Mouse (Mus musculus) embryonic facial prominence, embryonic 14.5 days (tissue): Measurements from ENCODE around the gene Gucd1. TPM values are rescaled to one million over a fixed set of nuclear protein-coding genes. Genes with fewer than 3 reads are reported as not detected.
A peak's percentile ranks its signal among the peaks of the same experiment; 100 is the strongest.
"Not testable (repeated sequence)": the region's sequence is repeated elsewhere in the genome, so short reads cannot be mapped to it uniquely, and the experiment has no call there.

ENCODE experiments used
- ATAC-seq: fragments of 200-750 bp; cut with Nextera tagmentation; 2 replicates; pipeline ENCODE4 v1.8.0; 2017; ENCODE audit warnings: low read depth, moderate number of reproducible peaks, moderate TSS enrichment
- DNase-seq: peaks from one replicate; pipeline ENCODE4 v3.0.0-alpha.2; 2015; ENCODE audit warnings: low spot score
- H3K27ac ChIP-seq: fragments of 300-500 bp; sonication (generic); replicated peaks from 2 replicates; pipeline ENCODE4 v1.5.1; 2014; ENCODE audit warnings: low read depth, mild to moderate bottlenecking, low read length, moderate library complexity
- H3K27me3 ChIP-seq: fragments of 300-500 bp; sonication (generic); replicated peaks from 2 replicates; pipeline ENCODE4 v1.6.1; 2014; ENCODE audit warnings: low read length; ENCODE audit not compliant: control insufficient read depth, insufficient read depth
- H3K36me3 ChIP-seq: fragments of 300-500 bp; sonication (generic); 2 replicates; pipeline ENCODE4 v1.6.1; 2014; ENCODE audit warnings: low read length, mixed read lengths; ENCODE audit not compliant: control insufficient read depth, insufficient read depth
- H3K4me1 ChIP-seq: fragments of 300-500 bp; sonication (generic); 2 replicates; pipeline ENCODE4 v1.6.1; 2014; ENCODE audit warnings: antibody characterized with exemption, low read length; ENCODE audit not compliant: control insufficient read depth, insufficient read depth
- H3K4me2 ChIP-seq: fragments of 300-500 bp; sonication (generic); 2 replicates; pipeline ENCODE4 v1.6.1; 2014; ENCODE audit warnings: low read depth, mild to moderate bottlenecking, low read length, moderate library complexity, mixed read lengths
- H3K4me3 ChIP-seq: fragments of 300-500 bp; sonication (generic); 2 replicates; pipeline ENCODE4 v1.5.1; 2014; ENCODE audit warnings: low read depth, mild to moderate bottlenecking, low read length
- H3K9ac ChIP-seq: fragments of 300-500 bp; sonication (generic); 2 replicates; pipeline ENCODE4 v1.6.1; 2014; ENCODE audit warnings: low read depth, mild to moderate bottlenecking, low read length, moderate library complexity, mixed read lengths
- H3K9me3 ChIP-seq: fragments of 300-500 bp; sonication (generic); 2 replicates; pipeline ENCODE4 v1.6.1; 2016; ENCODE audit warnings: low read length; ENCODE audit not compliant: control insufficient read depth
- WGBS: fragments of 180-500 bp; shearing (Covaris S2); extraction: QIAGEN DNeasy Blood & Tissue Kit; methylation state at CpG from one replicate; pipeline ENCODE4 v1.1.7; 2014; 5-methylcytosine and 5-hydroxymethylcytosine counted together
- polyA plus RNA-seq: library from polyadenylated mRNA; unstranded; fragments of >200 nt; fragmentation: Nextera tagmentation; extraction: Ambion mirVana; gene quantifications from 2 replicates; pipeline ENCODE4 v1.2.1, GENCODE M21; 2014

Gene Gucd1
- polyA plus RNA-seq, 1 experiment from 2014 or later, result 32.9 TPM

- Histone ChIP-seq H3K36me3 (peaks cover 66% of the 10 kb centered on the region), H3K9ac (no peak overlapping the region), H3K4me2 (no peak overlapping the region), H3K9me3 (no peaks in the 10 kb centered on the region), H3K27me3 (no peaks in the 10 kb centered on the region), H3K4me3 (no peak overlapping the region), H3K27ac (no peak overlapping the region), H3K4me1 (no peaks in the 10 kb centered on the region)
- ATAC-seq (no peak), DNase-seq (no peak)
- WGBS, result 84% methylated on average over 2 of the region's 2 CpGs
These were observed 12.6 kb upstream of the Gucd1 start for GRCm38 (mm10) chr10:75530322-75530721.

- H3K4me2 ChIP-seq, H3K9me3 ChIP-seq, H3K4me3 ChIP-seq, H3K27me3 ChIP-seq, H3K9ac ChIP-seq, DNase-seq, H3K27ac ChIP-seq, ATAC-seq, H3K4me1 ChIP-seq: not testable (repeated sequence)
- peaks cover 65% of the 10 kb centered on the region for H3K36me3 ChIP-seq
- 95% methylated on average over 9 of the region's 9 CpGs for WGBS
These were observed 7.7 kb upstream of the Gucd1 start for GRCm38 (mm10) chr10:75525450-75525849.

- H3K4me1 ChIP-seq, result peaks cover 9% of the 10 kb centered on the region; the same call in 1 of the 2 replicates
- no peak overlapping the region for H3K27ac ChIP-seq
- DNase-seq (no peak), ATAC-seq (no peak)
- H3K4me3 ChIP-seq, result no peak overlapping the region
- WGBS, result 87% methylated on average over 4 of the region's 4 CpGs
- no peak overlapping the region for H3K4me2 ChIP-seq
- peaks cover 60% of the 10 kb centered on the region for H3K36me3 ChIP-seq
- no peaks in the 10 kb centered on the region for H3K27me3 ChIP-seq
- no peaks in the 10 kb centered on the region for H3K9me3 ChIP-seq
- no peak overlapping the region for H3K9ac ChIP-seq
These were observed 3.9 kb upstream of the Gucd1 start for GRCm38 (mm10) chr10:75521643-75522042.

DNA sequence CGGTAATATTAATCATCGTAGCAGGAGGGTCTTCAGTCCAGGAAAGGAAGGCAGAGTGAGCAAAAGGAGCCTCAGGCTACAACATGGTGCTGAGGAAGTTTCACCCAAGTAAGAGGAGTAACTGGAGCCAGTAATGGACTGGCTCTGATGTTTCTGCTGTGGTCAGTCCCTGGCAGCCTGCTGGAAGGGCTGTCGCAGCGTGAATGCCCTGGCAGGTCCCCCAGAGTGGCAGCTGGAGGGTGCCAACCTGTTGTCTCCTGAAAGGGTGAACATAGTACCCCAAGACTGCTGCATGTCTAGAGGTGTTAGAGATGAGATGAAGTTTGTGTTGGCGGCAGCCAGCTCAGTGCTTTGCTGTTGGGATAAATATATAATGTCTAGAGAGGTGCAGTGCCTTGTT lies 2.8 kb upstream of the Gucd1 start:
- no peak for DNase-seq

GRCm38 (mm10) chr10:75517073-75517757 lies 557 bp downstream of the Gucd1 start, which contains the start of gene Snrpd3:
Snrpd3 (plus strand) TSS chr10:75517551.
- peak within 1 kb of the TSS; percentile 63 for H3K4me3 ChIP-seq
- H3K36me3 ChIP-seq, result peaks cover 27% of the 10 kb centered on the region; the same call in 1 of the 2 replicates
- no peaks in the 10 kb centered on the region for H3K9me3 ChIP-seq
- peak within 1 kb of the TSS; percentile 91 for H3K9ac ChIP-seq
- peak; percentile 97 for ATAC-seq
- peaks cover 19% of the 10 kb centered on the region for H3K4me1 ChIP-seq
- DNase-seq, result peak; percentile 99
- peak within 1 kb of the TSS; percentile 87 for H3K4me2 ChIP-seq
- H3K27ac ChIP-seq, result peak within 1 kb of the TSS; percentile 99
- WGBS, result 2% methylated on average over 12 of the region's 52 CpGs
- H3K27me3 ChIP-seq, result no peaks in the 10 kb centered on the region

More for the DNA sequence above, 2.8 kb upstream of the Gucd1 start:
- Histone ChIP-seq H3K27ac (no peak overlapping the region), H3K36me3 (peaks cover 53% of the 10 kb centered on the region), H3K9me3 (no peaks in the 10 kb centered on the region), H3K4me2 (no peak overlapping the region), H3K4me1 (peaks cover 19% of the 10 kb centered on the region), H3K4me3 (no peak overlapping the region), H3K27me3 (no peaks in the 10 kb centered on the region), H3K9ac (no peak overlapping the region)
- WGBS, result 95% methylated on average over 5 of the region's 5 CpGs
- no peak for ATAC-seq

DNA sequence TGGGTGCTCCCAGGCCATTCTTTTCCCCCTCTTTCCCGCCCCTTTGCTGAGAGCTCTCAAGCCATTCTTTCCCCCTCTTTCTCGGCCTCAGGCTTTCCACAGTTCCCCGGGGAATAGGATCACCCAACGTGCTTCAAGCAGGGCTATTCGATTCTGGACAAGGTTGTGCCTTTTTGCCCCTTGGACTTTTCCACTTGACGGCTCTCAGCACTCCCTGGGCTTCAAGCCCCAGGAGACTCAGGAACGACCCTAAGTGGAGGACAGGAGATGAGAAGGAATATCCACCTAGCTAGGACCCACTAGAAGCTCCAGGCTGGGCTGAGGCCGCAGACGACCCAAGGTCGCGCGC lies 1.1 kb downstream of the Gucd1 start:
- Histone ChIP-seq H3K9me3 (no peaks in the 10 kb centered on the region), H3K9ac (peak overlapping the region; percentile 91), H3K4me2 (peak overlapping the region; percentile 87), H3K27me3 (no peaks in the 10 kb centered on the region), H3K36me3 (peaks cover 32% of the 10 kb centered on the region; the same call in 1 of the 2 replicates), H3K4me3 (peak overlapping the region; percentile 63), H3K27ac (peak overlapping the region; percentile 99), H3K4me1 (peaks cover 19% of the 10 kb centered on the region)
- DNase-seq, result peak; percentile 14
- ATAC-seq, result no peak
- 1% methylated on average over 12 of the region's 12 CpGs for WGBS

DNA sequence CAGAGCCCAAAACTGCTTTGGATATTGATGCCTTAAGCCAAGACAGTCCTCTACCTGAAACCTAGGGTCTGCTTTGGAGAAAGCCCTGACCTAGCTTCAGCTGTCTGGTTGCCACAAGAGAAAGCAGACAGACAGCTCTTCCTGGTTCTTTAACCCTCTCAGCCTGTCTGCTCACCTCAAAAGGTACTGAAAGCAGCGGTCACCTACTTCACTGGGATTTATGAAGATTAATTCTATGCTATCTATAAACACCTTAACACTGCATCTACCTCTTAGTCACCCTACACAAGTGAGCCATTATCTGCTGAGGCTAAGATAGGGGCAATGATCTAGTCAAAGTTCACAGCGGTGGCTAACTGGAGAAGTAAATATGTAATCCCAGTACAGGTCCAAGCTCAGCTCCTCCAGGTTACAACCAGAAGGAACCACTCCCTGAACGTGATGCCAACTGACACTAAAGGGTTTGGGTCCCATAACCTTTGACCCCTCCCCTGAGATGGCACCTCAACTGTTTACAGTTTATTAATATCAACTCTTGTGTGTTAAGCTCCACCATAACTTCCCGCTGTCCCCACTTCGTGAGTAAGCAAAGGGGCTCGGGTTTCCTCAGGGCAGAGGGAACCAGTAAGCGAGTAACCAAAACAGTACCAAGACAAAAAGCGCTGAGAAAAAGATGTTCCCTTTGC lies 1.6 kb downstream of the Gucd1 start:
- ATAC-seq, result no peak
- H3K4me1 ChIP-seq, result peaks cover 19% of the 10 kb centered on the region
- no peaks in the 10 kb centered on the region for H3K9me3 ChIP-seq
- H3K27me3 ChIP-seq, result no peaks in the 10 kb centered on the region
- DNase-seq, result peak; percentile 9
- peak overlapping the region; percentile 87 for H3K4me2 ChIP-seq
- 22% methylated on average over 8 of the region's 8 CpGs for WGBS
- peak overlapping the region; percentile 91 for H3K9ac ChIP-seq
- H3K27ac ChIP-seq, result peak overlapping the region; percentile 99; the same call in 1 of the 2 replicates
- peak overlapping the region; percentile 63 for H3K4me3 ChIP-seq
- H3K36me3 ChIP-seq, result peaks cover 32% of the 10 kb centered on the region

DNA sequence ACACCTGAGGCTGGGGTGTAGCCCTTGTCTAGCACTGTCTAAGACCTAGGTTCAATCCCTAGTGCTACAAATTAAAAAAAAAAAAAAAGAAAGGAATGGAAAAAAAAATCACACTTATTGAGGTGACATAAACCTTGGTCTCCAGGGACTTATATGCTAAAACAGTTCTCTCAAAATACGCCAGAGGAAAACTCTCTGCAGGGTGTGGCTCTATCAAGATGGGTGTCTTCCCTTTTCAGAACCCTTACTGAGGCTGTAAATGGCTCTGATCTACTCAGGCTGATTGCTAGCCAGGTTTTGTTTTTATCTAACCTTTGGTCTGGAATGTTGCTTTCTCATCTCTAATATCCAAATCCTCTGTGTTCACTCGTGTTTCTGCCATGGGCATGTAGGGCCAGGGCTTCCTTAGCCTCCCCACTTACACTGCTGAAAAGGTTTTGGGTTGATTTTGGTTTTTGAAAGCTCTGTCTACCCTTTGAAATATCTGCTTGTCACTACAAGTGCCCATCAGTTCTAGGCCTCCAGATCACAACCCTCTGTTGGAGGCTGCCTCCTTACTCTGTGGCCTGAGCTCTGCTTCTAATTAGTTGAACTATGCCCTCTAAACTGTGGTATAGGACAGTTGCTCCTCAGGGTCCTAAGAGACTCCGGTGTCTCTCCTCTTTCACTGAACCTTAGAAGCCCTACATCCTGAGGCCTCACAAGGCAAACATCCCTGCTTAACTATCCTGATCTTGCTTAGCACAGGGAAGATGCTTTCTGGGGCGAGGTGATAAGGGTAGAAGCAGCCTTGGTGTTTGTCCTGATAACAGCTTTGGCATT lies 2.3 kb downstream of the Gucd1 start:
- peak overlapping the region; percentile 91; the same call in 1 of the 2 replicates for H3K9ac ChIP-seq

More for the DNA sequence above, 2.3 kb downstream of the Gucd1 start:
- Histone ChIP-seq H3K4me3 (peak overlapping the region; percentile 63; the same call in 1 of the 2 replicates), H3K9me3 (no peaks in the 10 kb centered on the region), H3K4me2 (peak overlapping the region; percentile 87), H3K27me3 (no peaks in the 10 kb centered on the region), H3K36me3 (peaks cover 32% of the 10 kb centered on the region), H3K4me1 (peaks cover 19% of the 10 kb centered on the region), H3K27ac (no peak overlapping the region)
- no peak for ATAC-seq
- 56% methylated on average over 4 of the region's 4 CpGs for WGBS
- DNase-seq, result no peak
